Mouse (Mus musculus) CD4-positive helper T cell, adult 2 months (primary cell): ENCODE data around the gene Cxcl15.
"Not testable (repeated sequence)": the region's sequence is repeated elsewhere in the genome, so short reads cannot be mapped to it uniquely, and the experiment has no call there.

Experiments
- DNase-seq: peaks from one replicate; pipeline ENCODE4 v3.0.0-alpha.2; 2012; ENCODE audit warnings: low read depth, missing footprints, low spot score

Gene Cxcl15

DNA sequence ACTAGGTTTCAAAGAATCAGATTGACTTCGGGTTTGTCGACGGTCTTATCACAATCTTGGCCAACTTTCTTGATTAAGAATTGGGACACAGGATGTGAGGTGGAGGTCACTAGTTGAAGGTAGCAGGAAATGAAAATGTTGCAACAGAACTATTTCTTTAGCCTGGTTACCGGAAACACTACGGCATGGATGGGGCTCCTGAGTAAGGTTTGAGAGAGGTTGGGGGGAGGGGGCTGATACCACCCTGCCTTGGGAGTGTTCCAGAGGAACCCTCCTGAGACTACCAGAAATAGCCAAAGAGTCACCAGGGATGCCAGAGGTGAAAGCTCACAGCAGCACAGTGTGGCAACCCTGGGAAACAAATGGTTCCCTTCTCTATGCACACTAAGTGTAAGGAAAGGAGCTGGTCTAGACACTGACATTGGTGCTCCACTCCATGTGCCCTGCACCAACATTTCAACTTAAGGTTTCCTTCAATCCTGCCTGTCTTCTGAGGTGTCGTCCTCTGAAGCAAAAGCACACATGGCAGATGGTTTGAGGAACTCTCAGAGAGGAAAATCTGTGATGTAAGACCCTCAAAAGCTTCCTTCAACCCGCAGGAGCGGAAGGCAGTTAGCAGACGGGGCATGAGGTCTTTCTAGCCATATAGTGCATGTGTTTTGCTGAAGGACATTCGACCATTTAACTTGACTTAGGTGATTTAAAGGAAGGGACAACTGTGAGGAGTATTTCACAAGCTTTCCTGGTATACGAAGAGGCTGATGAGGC, 4.8 kb upstream of the Cxcl15 start:
- no peak for DNase-seq

DNA sequence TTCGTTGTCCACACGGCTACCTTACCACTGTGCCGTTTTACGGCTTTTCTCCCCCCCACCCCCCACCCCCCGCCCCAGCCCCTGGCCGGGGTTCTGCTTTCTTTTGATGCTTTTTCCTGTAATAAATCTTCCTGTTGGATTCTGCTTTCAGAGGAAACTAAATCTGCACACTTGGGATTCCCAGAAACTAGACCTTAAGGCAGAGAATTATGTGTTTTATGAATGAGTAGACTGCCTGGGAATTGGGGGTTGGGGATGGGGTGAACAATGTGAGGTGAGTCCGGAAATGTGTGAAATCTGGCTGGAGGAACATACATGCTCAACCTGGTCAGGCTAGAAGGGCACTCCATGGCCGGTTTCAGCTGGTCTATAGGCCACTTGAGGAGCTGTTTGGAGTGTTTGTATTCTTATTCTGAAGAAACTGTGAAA, 4.2 kb upstream of the Cxcl15 start:
- no peak for DNase-seq

- not testable (repeated sequence) for DNase-seq
These were observed 1.1 kb downstream of the Cxcl15 start for GRCm38 (mm10) chr5:90795392-90795791.

DNA sequence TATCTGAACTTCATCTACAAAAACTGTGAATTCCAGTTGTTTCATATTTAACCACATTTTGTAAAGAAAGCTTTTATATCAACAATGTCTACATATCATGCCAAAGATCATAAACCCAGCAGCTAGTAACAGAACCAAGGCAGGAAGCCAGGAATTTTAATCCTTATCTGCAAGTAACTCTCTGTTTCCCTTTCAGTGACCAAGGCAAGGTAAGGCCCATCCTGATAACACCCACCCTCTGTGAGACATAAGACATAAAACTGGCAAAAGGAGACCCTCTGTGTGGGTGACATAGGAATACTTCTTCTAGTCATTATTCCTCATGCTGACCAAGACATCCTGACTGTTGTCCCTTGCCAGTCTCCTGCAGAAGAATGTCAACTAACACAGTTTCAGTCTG, 10.2 kb downstream of the Cxcl15 start:
- DNase-seq = no peak

GRCm38 (mm10) chr5:90806050-90806449, 11.7 kb downstream of the Cxcl15 start:
- DNase-seq = no peak

- no peak for DNase-seq
These were observed 13.0 kb downstream of the Cxcl15 start for GRCm38 (mm10) chr5:90807176-90807950.

DNA sequence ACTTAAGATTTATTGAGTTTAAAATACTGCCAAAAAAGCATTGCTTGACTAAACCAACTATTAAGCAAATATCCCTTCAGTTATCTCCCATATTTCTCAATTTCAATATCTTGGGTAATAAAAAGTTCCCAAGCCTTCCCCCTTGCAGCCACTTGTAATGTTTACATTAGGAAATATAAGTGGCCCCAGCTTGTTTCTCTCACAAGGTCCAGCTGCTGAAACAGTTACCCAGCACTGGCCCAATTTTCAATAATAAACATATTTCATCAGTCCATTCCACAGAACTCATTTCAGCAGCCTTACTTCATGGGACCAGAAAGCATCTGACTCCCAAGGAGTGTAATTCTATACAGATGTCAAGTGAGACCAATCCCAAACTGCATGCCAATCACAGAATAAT, 25.4 kb downstream of the Cxcl15 start:
- no peak for DNase-seq

GRCm38 (mm10) chr5:90832145-90832767, 37.9 kb downstream of the Cxcl15 start:
- no peak for DNase-seq

- no peak for DNase-seq
These were observed 38.5 kb downstream of the Cxcl15 start for GRCm38 (mm10) chr5:90832768-90833388.

- DNase-seq = no peak
These were observed 40.1 kb downstream of the Cxcl15 start for GRCm38 (mm10) chr5:90834436-90834835.

GRCm38 (mm10) chr5:90838582-90838981, 44.2 kb downstream of the Cxcl15 start:
- DNase-seq = no peak

DNA sequence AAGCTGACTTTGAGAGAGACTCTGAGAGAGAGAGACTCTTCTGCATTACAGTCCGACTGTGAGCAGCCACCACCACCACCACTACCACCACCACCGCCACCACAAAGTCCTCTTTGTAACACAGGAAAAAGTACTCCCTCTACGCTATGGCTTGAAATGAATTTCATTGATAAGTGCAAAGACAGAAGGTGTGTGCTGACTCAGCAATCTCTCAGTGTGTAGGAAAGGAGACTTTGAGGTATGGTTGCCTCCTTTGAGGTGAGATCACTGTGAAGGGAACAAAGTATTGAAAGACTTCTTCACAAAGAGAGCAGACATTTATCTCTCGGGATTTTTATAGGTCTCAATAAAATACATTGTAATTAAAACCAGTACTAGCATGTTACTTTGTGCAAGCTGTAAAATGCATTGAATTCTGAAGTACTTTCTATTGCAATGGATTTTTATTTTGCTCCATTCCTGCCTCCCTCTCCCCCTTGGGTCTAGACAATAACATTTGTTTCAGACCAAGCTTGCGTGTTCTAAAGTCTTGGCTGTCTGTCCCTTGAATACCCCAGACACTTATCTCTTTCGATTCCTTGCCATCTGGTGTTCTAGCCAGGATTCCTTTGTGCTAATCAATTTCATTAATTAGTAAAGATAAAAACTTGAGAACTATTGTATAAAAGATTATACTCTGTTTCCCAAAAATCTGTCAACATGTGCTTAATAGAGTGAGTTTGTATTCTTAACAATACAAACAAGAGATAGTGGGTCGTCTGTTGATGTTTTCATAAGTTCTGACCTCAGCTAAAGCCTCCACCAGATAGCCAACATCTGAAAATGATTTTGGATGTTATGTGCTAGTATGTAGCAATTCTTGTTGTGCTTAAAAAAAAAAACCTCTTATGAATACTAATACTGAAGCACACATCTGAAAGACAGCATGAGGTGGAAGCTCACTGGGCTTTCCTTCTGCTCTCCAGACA, 46.9 kb downstream of the Cxcl15 start:
- no peak for DNase-seq

DNA sequence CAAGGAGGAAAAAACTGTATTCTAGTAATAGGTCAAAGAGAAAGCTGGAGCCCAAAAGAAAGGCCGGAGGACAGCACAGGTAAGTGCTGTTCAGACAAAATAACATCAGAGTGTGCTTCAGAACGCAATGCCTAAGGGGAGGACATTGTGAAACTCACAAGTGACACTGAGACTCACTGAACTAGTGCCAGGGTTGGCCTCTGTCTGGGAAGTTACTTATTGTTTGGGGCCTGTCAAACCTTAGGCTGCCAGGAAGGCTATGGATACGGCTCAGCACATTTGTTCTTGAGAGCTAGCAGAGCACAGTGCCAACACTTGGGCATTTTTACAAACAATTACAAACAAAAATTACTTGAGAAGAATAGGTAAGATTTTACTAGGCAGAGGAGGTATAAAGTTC, 49.6 kb downstream of the Cxcl15 start:
- DNase-seq = no peak

- DNase-seq = not testable (repeated sequence)
These were observed 55.8 kb downstream of the Cxcl15 start for GRCm38 (mm10) chr5:90850096-90850495.

DNA sequence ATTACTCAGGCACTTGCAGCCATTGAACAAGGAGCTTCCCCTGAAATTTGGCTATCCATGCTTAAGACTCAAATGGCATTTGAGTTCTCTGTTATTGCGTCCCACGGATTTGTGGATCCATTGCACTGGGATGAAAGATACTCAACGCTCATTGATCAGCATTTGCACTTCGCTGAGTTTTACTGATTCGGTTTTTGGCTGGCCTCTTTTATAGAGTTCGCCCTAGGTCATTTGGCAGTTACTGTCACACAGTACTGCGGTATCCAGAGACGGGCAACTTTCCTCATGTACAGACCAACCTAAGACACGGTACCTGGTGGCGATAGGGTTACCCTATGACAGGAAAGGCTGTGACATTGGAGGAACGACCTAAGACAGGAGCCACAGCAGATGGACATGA, 57.1 kb downstream of the Cxcl15 start:
- DNase-seq = not testable (repeated sequence)
